In genomic region chr4:151996173-151996950, GRCm38 (mm10) we compare ENCODE assay signal across 8 mouse cellular contexts. TPM values are rescaled to one million over a fixed set of nuclear protein-coding genes. Genes with fewer than 3 reads are reported as not detected.
DNase-seq lines count a peak whose midpoint lies in the region; ATAC-seq and TF ChIP-seq lines count a peak whose summit lies in the region.

Gene Phf13, minus strand, starts transcription at chr4:151996258.

- peaks cover 3% of the 10 kb centered on the region; the same call in 1 of the 2 replicates for H3K4me1 ChIP-seq in cortical plate, adult 2 months (ENCODE audit: control insufficient read depth, insufficient read depth, low read length)
- H3K4me1 ChIP-seq in megakaryocyte, embryonic 14.5 days, result peaks cover 46% of the 10 kb centered on the region

- peak; percentile 93 for ATAC-seq in activated CD4-positive, CD25-positive, alpha-beta regulatory T cell, adult 4 months

- H3K4me3 ChIP-seq in cortical plate, adult 2 months (ENCODE audit: insufficient read depth, low read length), result peak within 1 kb of the TSS; percentile 87
- peak within 1 kb of the TSS; percentile 100 for H3K4me3 ChIP-seq in megakaryocyte, embryonic 14.5 days (replicated peaks)

- no peak for TF ChIP-seq CTCF in cortical plate, adult 2 months (IDR thresholded peaks at IDR 0.05; ENCODE audit: extremely low read depth, insufficient read depth, low read length)

- H3K36me3 ChIP-seq in megakaryocyte, embryonic 14.5 days (replicated peaks; ENCODE audit: low read length), result peaks cover 22% of the 10 kb centered on the region

- peak; percentile 31; the same call in 1 of the 2 replicates for TF ChIP-seq POLR2A in cortical plate, adult 2 months (IDR thresholded peaks at IDR 0.05; ENCODE audit: extremely low read depth, insufficient read depth, low read length)

- no peaks in the 10 kb centered on the region for H3K9me3 ChIP-seq in megakaryocyte, embryonic 14.5 days

- peak within 1 kb of the TSS; percentile 88 for H3K27ac ChIP-seq in cortical plate, adult 2 months (ENCODE audit: insufficient read depth, low read length)

- DNase-seq in gastrocnemius, adult 8-10 months (ENCODE audit: low spot score in 2 of 2), result peak; percentile 98 to 99
- peak; percentile 94 for DNase-seq in hindlimb bud, embryonic 11.5 days (ENCODE audit: extremely low spot score, low read depth, low spot score)
- peak; percentile 89 to 99 for DNase-seq in left cerebral cortex, adult 8-10 months (ENCODE audit: low spot score in 2 of 2)
- DNase-seq in right cerebral cortex, postnatal 10 days (ENCODE audit: low spot score in 2 of 2), result peak; percentile 100
- peak; percentile 94 for DNase-seq in urinary bladder, postnatal 25 days (ENCODE audit: low spot score)

- peaks cover 19% of the 10 kb centered on the region for H3K27me3 ChIP-seq in megakaryocyte, embryonic 14.5 days (replicated peaks)

RNA-seq across cellular contexts. Expression of gene Phf13, which starts in this region (rescaled TPM):
- polyA plus RNA-seq in activated CD4-positive, CD25-positive, alpha-beta regulatory T cell, adult 4 months (2017; shearing (Covaris generic)), result 1 to 10 TPM; 2.3 to 3.0 TPM
- polyA plus RNA-seq in cortical plate, adult 2 months (2012; rRNA removed), result 9.3 and 9.6 TPM in 2 replicates
- 1 to 10 TPM; 3.9 to 4.8 (median 4.5) TPM for total RNA-seq in gastrocnemius, adult 8-10 months (2022)
- 10 to 100 TPM; 15.4 to 17.4 (median 15.8) TPM for total RNA-seq in left cerebral cortex, adult 8-10 months (2022)
- 3.9 and 7.9 TPM in 2 replicates for polyA plus RNA-seq in megakaryocyte, embryonic 14.5 days (2012; ENCODE audit: insufficient read depth, low replicate concordance)

Comparison
In these comparisons a context has a peak if more than half of its experiments do, and no peak if none do; other contexts are left out.
1. Peak in every context shown above with its lines: DNase-seq, ATAC-seq, H3K4me3 ChIP-seq and H3K27ac ChIP-seq.